Mouse (Mus musculus) frontal cortex, postnatal 25 days (tissue): Measurements from ENCODE around the gene Dcst1.

Experiments used
- DNase-seq, 2 experiments: peaks; one replicate each; pipeline ENCODE4 v3.0.0; 2022; ENCODE audit warnings: low spot score in 2 of 2

Dcst1 gene

GRCm38 (mm10) chr3:89365486-89366414, 697 bp upstream of the Dcst1 start:
- no peak for DNase-seq

- no peak for DNase-seq
Observed at GRCm38 (mm10) chr3:89364631-89365030, 422 bp downstream of the Dcst1 start.

GRCm38 (mm10) chr3:89361675-89362074, 3.4 kb downstream of the Dcst1 start, which contains the start of gene Dcst2:
Gene Dcst2 (plus strand): TSS chr3:89361975.
- DNase-seq, result no peak

GRCm38 (mm10) chr3:89360237-89360636, 4.8 kb downstream of the Dcst1 start:
- no peak for DNase-seq

- no peak for DNase-seq
Observed at GRCm38 (mm10) chr3:89359630-89360029, 5.4 kb downstream of the Dcst1 start.

GRCm38 (mm10) chr3:89356029-89356428, 9.0 kb downstream of the Dcst1 start:
- no peak for DNase-seq

- DNase-seq, result no peak
Observed at GRCm38 (mm10) chr3:89355512-89355902, 9.5 kb downstream of the Dcst1 start.

- peak; percentile 81 to 86 for DNase-seq
Observed at GRCm38 (mm10) chr3:89354816-89355511, 10.1 kb downstream of the Dcst1 start.

- DNase-seq, result no peak
Observed at GRCm38 (mm10) chr3:89351271-89351670, 13.8 kb downstream of the Dcst1 start.

- DNase-seq, result peak; percentile 77 to 86
Observed at GRCm38 (mm10) chr3:89349869-89350501, 15.1 kb downstream of the Dcst1 start, which contains the start of gene Adam15. Gene Adam15 (minus strand): TSS chr3:89349996.

GRCm38 (mm10) chr3:89348911-89349868, 15.9 kb downstream of the Dcst1 start:
- no peak for DNase-seq

GRCm38 (mm10) chr3:89347916-89348315, 17.1 kb downstream of the Dcst1 start:
- no peak for DNase-seq

- DNase-seq, result no peak
Observed at GRCm38 (mm10) chr3:89346815-89347540, 18.1 kb downstream of the Dcst1 start.

- no peak for DNase-seq
Observed at GRCm38 (mm10) chr3:89343279-89343678, 21.8 kb downstream of the Dcst1 start.

GRCm38 (mm10) chr3:89341794-89342193, 23.3 kb downstream of the Dcst1 start:
- no peak for DNase-seq

- DNase-seq, result peak in 1 of 2 experiments; percentile 71
Observed at GRCm38 (mm10) chr3:89340465-89340864, 24.6 kb downstream of the Dcst1 start.

- no peak for DNase-seq
Observed at GRCm38 (mm10) chr3:89339416-89339815, 25.6 kb downstream of the Dcst1 start.

- DNase-seq, result no peak
Observed at GRCm38 (mm10) chr3:89337721-89338578, 27.1 kb downstream of the Dcst1 start, which contains the start of gene Efna4. Gene Efna4 (minus strand): TSS chr3:89338028.

- DNase-seq, result no peak
Observed at GRCm38 (mm10) chr3:89337062-89337720, 27.9 kb downstream of the Dcst1 start.
